Mouse (Mus musculus): ENCODE results near the gene Rnf212. TPM values are rescaled to one million over a fixed set of nuclear protein-coding genes. Genes with fewer than 3 reads are reported as not detected.
A peak's percentile ranks its signal among the peaks of the same experiment; 100 is the strongest.

Rnf212 gene
- polyA plus RNA-seq, 1 experiment from 2014 or later: 0.95 TPM

DNA sequence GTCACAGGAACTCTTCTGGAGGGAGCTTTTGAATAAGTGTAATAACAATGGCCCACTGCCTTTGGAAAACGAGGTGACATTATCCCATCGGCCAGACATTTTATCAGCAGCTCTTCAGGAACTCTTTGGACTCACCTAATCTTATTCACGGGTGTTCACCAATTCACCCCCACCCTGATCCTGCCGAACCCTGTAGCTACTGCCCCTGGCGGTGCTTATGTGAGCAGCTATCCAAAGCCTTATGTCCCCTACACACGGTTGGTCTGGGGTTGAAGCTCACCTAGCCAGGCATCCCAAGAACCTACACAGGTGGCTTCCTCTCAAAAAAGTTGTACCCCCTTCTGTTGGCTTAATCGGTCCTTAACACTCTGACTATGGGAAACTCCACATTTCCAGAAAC is 55.0 kb downstream of the Rnf212 start:
- Histone ChIP-seq H3K27me3 (ENCODE audit: control insufficient read depth, insufficient read depth, low read length) (no peaks in the 10 kb centered on the region), H3K27ac (ENCODE audit: low read depth, low read length) (no peak overlapping the region), H3K36me3 (ENCODE audit: control insufficient read depth, insufficient read depth, low read length) (no peaks in the 10 kb centered on the region), H3K4me3 (ENCODE audit: low read depth, low read length) (no peak overlapping the region), H3K4me2 (ENCODE audit: low read depth, low read length, severe bottlenecking) (no peak overlapping the region), H3K9ac (ENCODE audit: low read length) (no peak overlapping the region), H3K4me1 (replicated peaks; ENCODE audit: control insufficient read depth, insufficient read depth, low read length) (peaks cover 2% of the 10 kb centered on the region; the same call in 1 of the 2 replicates), H3K9me3 (ENCODE audit: control insufficient read depth, low read length) (no peaks in the 10 kb centered on the region)
- ATAC-seq (replicated peaks; ENCODE audit: low FRiP score) (no peak), DNase-seq (ENCODE audit: low spot score) (peak; percentile 44)
- WGBS: 67% methylated on average over 7 of the region's 7 CpGs

DNA sequence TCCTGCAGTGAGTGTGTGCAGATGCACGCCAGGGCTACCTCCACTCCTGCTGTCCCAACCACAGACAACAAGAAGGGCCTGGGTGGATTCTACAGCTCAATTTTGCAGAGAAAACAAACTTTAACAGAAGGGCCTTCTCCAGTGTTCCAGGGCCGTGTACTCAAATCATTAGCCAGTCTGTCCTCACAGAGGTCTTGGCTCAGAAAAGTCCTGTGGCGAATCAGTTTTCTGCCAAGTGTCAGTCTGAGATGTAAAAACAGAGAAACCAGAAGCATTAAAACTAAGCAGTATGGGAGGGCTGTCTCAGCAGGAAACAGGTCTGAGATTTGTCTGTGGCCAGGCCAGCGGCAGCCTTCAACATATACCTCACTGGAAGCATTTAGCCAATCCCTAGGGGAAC is 56.7 kb downstream of the Rnf212 start:
- H3K4me3 ChIP-seq (ENCODE audit: low read depth, low read length): no peak overlapping the region
- no peaks in the 10 kb centered on the region for H3K36me3 ChIP-seq (ENCODE audit: control insufficient read depth, insufficient read depth, low read length)
- H3K9ac ChIP-seq (ENCODE audit: low read length): no peak overlapping the region
- H3K4me2 ChIP-seq (ENCODE audit: low read depth, low read length, severe bottlenecking): no peak overlapping the region
- H3K27ac ChIP-seq (ENCODE audit: low read depth, low read length): no peak overlapping the region
- peak; percentile 46 for DNase-seq (ENCODE audit: low spot score)
- H3K27me3 ChIP-seq (ENCODE audit: control insufficient read depth, insufficient read depth, low read length): no peaks in the 10 kb centered on the region
- no peaks in the 10 kb centered on the region for H3K9me3 ChIP-seq (ENCODE audit: control insufficient read depth, low read length)
- H3K4me1 ChIP-seq (replicated peaks; ENCODE audit: control insufficient read depth, insufficient read depth, low read length): peaks cover 2% of the 10 kb centered on the region; the same call in 1 of the 2 replicates
- no peak for ATAC-seq (replicated peaks; ENCODE audit: low FRiP score)
- 49% methylated on average over 4 of the region's 4 CpGs for WGBS

DNA sequence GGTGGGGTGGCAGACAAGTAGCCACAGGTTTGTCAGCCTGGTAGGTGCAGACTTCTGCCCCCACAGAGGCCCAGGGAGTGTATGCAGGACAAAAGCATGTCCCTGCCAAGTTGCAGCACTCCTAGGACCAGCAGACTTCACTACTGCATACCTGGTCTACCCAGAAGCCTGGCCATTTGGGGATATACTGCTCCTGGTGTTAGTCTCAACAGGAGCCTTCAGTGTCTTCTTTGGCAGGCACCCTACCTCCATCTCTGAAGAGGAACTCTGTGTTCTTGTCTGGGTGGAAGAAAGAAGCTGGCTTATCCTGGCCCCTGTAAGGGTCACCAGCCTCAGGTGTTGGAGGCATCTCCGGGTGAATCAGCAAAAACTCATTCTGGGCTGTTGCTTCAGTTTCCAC is 58.8 kb downstream of the Rnf212 start:
- no peak overlapping the region for H3K4me2 ChIP-seq (ENCODE audit: low read depth, low read length, severe bottlenecking)
- no peaks in the 10 kb centered on the region for H3K9me3 ChIP-seq (ENCODE audit: control insufficient read depth, low read length)
- H3K9ac ChIP-seq (ENCODE audit: low read length): no peak overlapping the region
- ATAC-seq (replicated peaks; ENCODE audit: low FRiP score) (no peak), DNase-seq (ENCODE audit: low spot score) (peak; percentile 33)
- H3K27me3 ChIP-seq (ENCODE audit: control insufficient read depth, insufficient read depth, low read length): no peaks in the 10 kb centered on the region
- WGBS: 92% methylated on average over 1 of the region's 1 CpGs
- peaks cover 2% of the 10 kb centered on the region; the same call in 1 of the 2 replicates for H3K4me1 ChIP-seq (replicated peaks; ENCODE audit: control insufficient read depth, insufficient read depth, low read length)
- H3K27ac ChIP-seq (ENCODE audit: low read depth, low read length): no peak overlapping the region
- H3K36me3 ChIP-seq (ENCODE audit: control insufficient read depth, insufficient read depth, low read length): no peaks in the 10 kb centered on the region
- H3K4me3 ChIP-seq (ENCODE audit: low read depth, low read length): no peak overlapping the region

DNA sequence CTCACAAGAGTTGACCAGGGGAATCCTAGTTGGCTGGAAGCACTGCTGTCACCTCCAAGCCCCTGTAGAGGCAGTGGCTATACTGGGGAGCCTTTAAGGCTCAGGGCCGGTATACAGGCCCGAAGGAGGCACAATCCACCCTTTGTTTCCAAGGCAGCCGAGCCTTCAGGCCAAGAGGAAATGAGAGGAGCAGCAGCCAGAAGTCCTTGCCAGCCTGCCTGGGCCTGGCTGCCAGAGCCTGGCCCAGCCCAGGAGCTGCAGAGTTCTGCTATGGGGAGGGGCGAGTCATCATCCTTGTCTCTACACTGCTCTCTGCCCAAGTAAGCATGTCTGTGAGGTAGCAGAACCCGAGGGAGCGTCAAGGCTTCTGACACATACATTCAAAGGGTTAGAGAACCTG is 60.6 kb downstream of the Rnf212 start:
- no peak for ATAC-seq (replicated peaks; ENCODE audit: low FRiP score)

DNA sequence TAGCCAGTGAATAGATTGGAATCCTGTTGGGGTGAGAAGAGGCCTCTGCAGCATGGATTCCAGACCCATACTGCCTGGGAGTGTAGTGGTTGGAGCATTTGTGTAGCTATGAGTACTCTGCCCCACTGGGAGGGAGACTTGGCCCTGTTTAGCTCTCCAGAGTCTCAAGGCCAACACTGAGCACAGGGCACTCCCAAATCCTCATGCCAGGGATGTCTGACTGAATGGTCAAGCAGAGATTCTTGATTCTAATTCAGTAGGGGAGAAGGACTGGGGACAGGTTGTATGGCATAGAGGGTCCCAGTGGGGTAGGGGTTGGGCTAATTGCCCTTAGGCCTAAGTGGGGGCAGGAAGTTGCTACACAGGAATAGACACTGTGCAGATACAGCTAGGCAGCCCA is 61.1 kb downstream of the Rnf212 start:
- Histone ChIP-seq H3K27ac (ENCODE audit: low read depth, low read length) (no peak overlapping the region), H3K4me1 (replicated peaks; ENCODE audit: control insufficient read depth, insufficient read depth, low read length) (peaks cover 2% of the 10 kb centered on the region; the same call in 1 of the 2 replicates), H3K27me3 (ENCODE audit: control insufficient read depth, insufficient read depth, low read length) (no peaks in the 10 kb centered on the region), H3K36me3 (ENCODE audit: control insufficient read depth, insufficient read depth, low read length) (no peaks in the 10 kb centered on the region), H3K4me2 (ENCODE audit: low read depth, low read length, severe bottlenecking) (no peak overlapping the region), H3K9me3 (ENCODE audit: control insufficient read depth, low read length) (no peaks in the 10 kb centered on the region), H3K9ac (ENCODE audit: low read length) (no peak overlapping the region), H3K4me3 (ENCODE audit: low read depth, low read length) (no peak overlapping the region)
- DNase-seq (ENCODE audit: low spot score) (peak; percentile 11), ATAC-seq (replicated peaks; ENCODE audit: low FRiP score) (no peak)

More for the DNA sequence above, 60.6 kb downstream of the Rnf212 start:
- peak; percentile 47 for DNase-seq (ENCODE audit: low spot score)
- Histone ChIP-seq H3K4me3 (ENCODE audit: low read depth, low read length) (no peak overlapping the region), H3K27ac (ENCODE audit: low read depth, low read length) (no peak overlapping the region), H3K4me1 (replicated peaks; ENCODE audit: control insufficient read depth, insufficient read depth, low read length) (peaks cover 2% of the 10 kb centered on the region; the same call in 1 of the 2 replicates), H3K9me3 (ENCODE audit: control insufficient read depth, low read length) (no peaks in the 10 kb centered on the region), H3K9ac (ENCODE audit: low read length) (no peak overlapping the region), H3K4me2 (ENCODE audit: low read depth, low read length, severe bottlenecking) (no peak overlapping the region), H3K27me3 (ENCODE audit: control insufficient read depth, insufficient read depth, low read length) (no peaks in the 10 kb centered on the region), H3K36me3 (ENCODE audit: control insufficient read depth, insufficient read depth, low read length) (no peaks in the 10 kb centered on the region)
- WGBS: 71% methylated on average over 6 of the region's 6 CpGs

DNA sequence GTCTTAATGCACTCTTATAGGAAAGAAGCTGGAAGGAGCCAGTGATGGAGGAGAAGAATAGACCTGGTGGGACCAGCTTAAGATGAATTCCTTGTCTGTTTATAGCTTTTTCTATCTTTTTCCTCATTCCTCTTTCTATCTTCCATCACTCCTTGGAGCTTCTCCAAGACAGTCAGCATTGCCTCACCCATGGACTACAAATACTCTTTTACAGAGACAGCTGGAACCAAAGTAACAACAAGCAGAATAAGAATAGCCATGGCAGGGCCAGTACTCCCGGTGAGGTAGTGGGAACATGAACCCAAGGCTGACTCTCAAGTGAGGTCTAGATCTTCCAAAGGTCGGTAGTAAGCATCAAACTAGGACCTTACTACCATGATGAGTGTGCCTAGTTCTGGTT is 61.7 kb downstream of the Rnf212 start:
- DNase-seq (ENCODE audit: low spot score) (peak; percentile 40), ATAC-seq (replicated peaks; ENCODE audit: low FRiP score) (no peak)
- no peak overlapping the region for H3K4me3 ChIP-seq (ENCODE audit: low read depth, low read length)
- no peaks in the 10 kb centered on the region for H3K27me3 ChIP-seq (ENCODE audit: control insufficient read depth, insufficient read depth, low read length)
- no peak overlapping the region for H3K9ac ChIP-seq (ENCODE audit: low read length)
- no peak overlapping the region for H3K27ac ChIP-seq (ENCODE audit: low read depth, low read length)
- no peak overlapping the region for H3K4me2 ChIP-seq (ENCODE audit: low read depth, low read length, severe bottlenecking)
- peaks cover 2% of the 10 kb centered on the region; the same call in 1 of the 2 replicates for H3K4me1 ChIP-seq (replicated peaks; ENCODE audit: control insufficient read depth, insufficient read depth, low read length)
- WGBS: 84% methylated on average over 2 of the region's 2 CpGs
- no peaks in the 10 kb centered on the region for H3K9me3 ChIP-seq (ENCODE audit: control insufficient read depth, low read length)
- H3K36me3 ChIP-seq (ENCODE audit: control insufficient read depth, insufficient read depth, low read length): no peaks in the 10 kb centered on the region

DNA sequence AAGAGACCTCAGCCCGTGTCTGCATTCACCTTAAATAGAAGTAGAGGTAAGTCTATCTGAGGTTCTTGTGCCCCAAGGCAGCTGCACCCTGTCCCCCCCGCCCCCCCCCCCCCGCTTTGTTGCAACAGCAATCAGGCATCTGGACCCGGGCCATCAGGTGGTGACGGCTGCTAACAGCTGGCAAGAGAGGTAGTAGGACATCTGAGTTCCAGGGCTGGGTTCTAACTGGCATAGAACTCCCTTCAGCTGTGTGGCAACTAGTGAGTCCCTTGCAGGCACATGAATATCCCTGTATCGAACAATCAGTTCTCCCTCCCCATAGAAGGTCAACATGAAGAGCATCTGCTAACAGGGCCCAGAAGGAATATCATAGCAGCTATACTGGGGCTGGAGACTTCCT is 62.8 kb downstream of the Rnf212 start:
- Histone ChIP-seq H3K27ac (ENCODE audit: low read depth, low read length) (no peak overlapping the region), H3K27me3 (ENCODE audit: control insufficient read depth, insufficient read depth, low read length) (no peaks in the 10 kb centered on the region), H3K4me3 (ENCODE audit: low read depth, low read length) (no peak overlapping the region), H3K36me3 (ENCODE audit: control insufficient read depth, insufficient read depth, low read length) (no peaks in the 10 kb centered on the region), H3K4me1 (replicated peaks; ENCODE audit: control insufficient read depth, insufficient read depth, low read length) (no peaks in the 10 kb centered on the region), H3K9me3 (ENCODE audit: control insufficient read depth, low read length) (no peaks in the 10 kb centered on the region), H3K4me2 (ENCODE audit: low read depth, low read length, severe bottlenecking) (no peak overlapping the region), H3K9ac (ENCODE audit: low read length) (no peak overlapping the region)
- peak; percentile 26 for DNase-seq (ENCODE audit: low spot score)
- no peak for ATAC-seq (replicated peaks; ENCODE audit: low FRiP score)
- WGBS: 88% methylated on average over 6 of the region's 6 CpGs

DNA sequence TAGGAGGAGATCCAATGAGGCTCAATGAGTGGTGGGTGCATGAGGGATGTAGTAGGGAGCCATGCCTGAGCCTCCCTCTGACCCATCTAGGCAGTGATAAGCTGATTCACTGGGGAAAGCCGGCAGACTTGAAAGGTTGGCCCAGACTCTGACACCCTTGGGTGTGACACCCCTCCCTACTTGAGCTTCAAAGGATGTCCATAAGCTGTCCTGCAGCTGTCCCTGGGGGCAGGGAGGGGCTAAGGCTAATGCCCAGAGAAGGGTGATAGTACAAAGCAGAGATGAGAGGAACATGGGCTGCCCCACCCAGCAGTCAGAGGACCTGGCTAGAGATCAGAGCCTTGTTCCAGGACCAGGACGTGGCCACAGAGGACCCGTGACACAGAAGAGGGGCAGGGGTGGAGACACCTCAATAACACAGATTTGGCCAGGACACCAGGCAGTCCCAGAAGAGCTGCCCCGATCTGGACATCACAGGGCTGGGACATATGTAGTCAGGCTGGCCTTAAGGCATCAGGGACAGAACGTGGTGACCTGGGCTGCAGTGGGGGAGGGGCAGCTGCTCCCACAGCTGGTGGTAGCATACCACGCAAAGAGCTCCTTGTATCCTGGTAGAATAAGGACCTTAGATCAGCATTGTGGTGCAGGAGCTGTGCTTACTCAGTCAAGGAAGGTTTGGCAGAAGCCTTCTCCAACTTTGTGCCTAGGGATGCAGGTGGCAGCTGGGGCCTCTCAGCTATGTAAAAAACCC is 65.6 kb downstream of the Rnf212 start:
- Histone ChIP-seq H3K4me2 (ENCODE audit: low read depth, low read length, severe bottlenecking) (no peak overlapping the region), H3K9ac (ENCODE audit: low read length) (no peak overlapping the region), H3K27me3 (ENCODE audit: control insufficient read depth, insufficient read depth, low read length) (no peaks in the 10 kb centered on the region), H3K4me3 (ENCODE audit: low read depth, low read length) (no peak overlapping the region), H3K9me3 (ENCODE audit: control insufficient read depth, low read length) (no peaks in the 10 kb centered on the region), H3K36me3 (ENCODE audit: control insufficient read depth, insufficient read depth, low read length) (no peaks in the 10 kb centered on the region; the same call in none of the 2 replicates), H3K27ac (ENCODE audit: low read depth, low read length) (no peak overlapping the region), H3K4me1 (replicated peaks; ENCODE audit: control insufficient read depth, insufficient read depth, low read length) (no peaks in the 10 kb centered on the region)
- WGBS: 61% methylated on average over 6 of the region's 6 CpGs
- peak; percentile 44; the same call in 1 of the 2 replicates for ATAC-seq (replicated peaks; ENCODE audit: low FRiP score)
- DNase-seq (ENCODE audit: low spot score): no peak

DNA sequence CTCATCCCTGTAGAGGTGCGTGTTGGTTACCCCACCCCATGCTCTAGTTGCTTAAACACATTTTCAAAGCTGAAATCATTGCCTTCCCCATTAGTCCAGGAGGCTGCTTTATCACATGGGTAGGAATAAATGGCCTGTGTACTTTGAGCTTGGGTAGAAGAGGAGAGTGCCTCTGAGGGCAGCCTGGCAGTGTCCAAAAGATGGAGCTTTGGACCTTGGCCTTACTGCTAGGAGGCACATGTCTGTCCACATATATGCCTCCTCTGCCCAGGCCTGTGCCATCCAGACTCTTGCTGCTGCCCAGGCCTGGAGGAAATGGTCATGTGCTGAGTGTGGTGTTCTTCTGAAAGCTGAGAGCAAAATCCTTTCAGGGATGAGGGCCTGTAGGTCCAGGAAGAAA is 66.4 kb downstream of the Rnf212 start:
- Histone ChIP-seq H3K27ac (ENCODE audit: low read depth, low read length) (no peak overlapping the region), H3K9ac (ENCODE audit: low read length) (no peak overlapping the region), H3K27me3 (ENCODE audit: control insufficient read depth, insufficient read depth, low read length) (no peaks in the 10 kb centered on the region), H3K36me3 (ENCODE audit: control insufficient read depth, insufficient read depth, low read length) (no peaks in the 10 kb centered on the region; the same call in none of the 2 replicates), H3K4me1 (replicated peaks; ENCODE audit: control insufficient read depth, insufficient read depth, low read length) (no peaks in the 10 kb centered on the region), H3K4me3 (ENCODE audit: low read depth, low read length) (no peak overlapping the region), H3K9me3 (ENCODE audit: control insufficient read depth, low read length) (no peaks in the 10 kb centered on the region), H3K4me2 (ENCODE audit: low read depth, low read length, severe bottlenecking) (no peak overlapping the region)
- DNase-seq (ENCODE audit: low spot score): no peak
- 93% methylated on average over 1 of the region's 1 CpGs for WGBS
- no peak for ATAC-seq (replicated peaks; ENCODE audit: low FRiP score)

Measured in forebrain, embryonic 11.5 days (tissue).